Mouse (Mus musculus): ENCODE measurements around the gene Capn13. TPM values are rescaled to one million over a fixed set of nuclear protein-coding genes. Genes with fewer than 3 reads are reported as not detected.
A peak's percentile ranks its signal among the peaks of the same experiment; 100 is the strongest.
"Not testable (repeated sequence)": the region's sequence is repeated elsewhere in the genome, so short reads cannot be mapped to it uniquely, and the experiment has no call there.

Gene Capn13
- polyA plus RNA-seq, 1 experiment from 2014 or later = not detected

- Histone ChIP-seq H3K27me3 (ENCODE audit: control insufficient read depth, insufficient read depth, low read length) (no peaks in the 10 kb centered on the region), H3K36me3 (ENCODE audit: control insufficient read depth, insufficient read depth, low read length) (no peaks in the 10 kb centered on the region), H3K4me1 (ENCODE audit: control insufficient read depth, insufficient read depth, low read length) (0 out of 2 replicates have a peak, but pooled peaks cover 11% of the 10 kb centered on the region), H3K4me2 (ENCODE audit: low read length) (no peak overlapping the region), H3K27ac (replicated peaks; ENCODE audit: low read depth, low read length) (no peak overlapping the region), H3K9ac (replicated peaks; ENCODE audit: low read length) (no peak overlapping the region), H3K9me3 (ENCODE audit: control insufficient read depth, low read length) (no peaks in the 10 kb centered on the region), H3K4me3 (replicated peaks; ENCODE audit: low read depth, low read length) (no peak overlapping the region)
- WGBS = 86% methylated on average over 7 of the region's 7 CpGs
- ATAC-seq (ENCODE audit: low FRiP score, low TSS enrichment) (no peak), DNase-seq (no peak)
Observed at GRCm38 (mm10) chr17:73273809-73274208, 126.9 kb downstream of the Capn13 start.

- H3K4me3 ChIP-seq (replicated peaks; ENCODE audit: low read depth, low read length) = no peak overlapping the region
- H3K4me2 ChIP-seq (ENCODE audit: low read length) = no peak overlapping the region
- H3K36me3 ChIP-seq (ENCODE audit: control insufficient read depth, insufficient read depth, low read length) = no peaks in the 10 kb centered on the region
- 0 out of 2 replicates have a peak, but pooled peaks cover 11% of the 10 kb centered on the region for H3K4me1 ChIP-seq (ENCODE audit: control insufficient read depth, insufficient read depth, low read length)
- peak; percentile 75 for DNase-seq
- WGBS = 71% methylated on average over 7 of the region's 7 CpGs
- no peaks in the 10 kb centered on the region for H3K27me3 ChIP-seq (ENCODE audit: control insufficient read depth, insufficient read depth, low read length)
- no peaks in the 10 kb centered on the region for H3K9me3 ChIP-seq (ENCODE audit: control insufficient read depth, low read length)
- H3K27ac ChIP-seq (replicated peaks; ENCODE audit: low read depth, low read length) = peak overlapping the region; percentile 60
- no peak overlapping the region for H3K9ac ChIP-seq (replicated peaks; ENCODE audit: low read length)
- peak; percentile 70; the same call in 1 of the 2 replicates for ATAC-seq (ENCODE audit: low FRiP score, low TSS enrichment)
Observed at GRCm38 (mm10) chr17:73271797-73272600, 128.7 kb downstream of the Capn13 start.

GRCm38 (mm10) chr17:73270871-73271796 lies 129.5 kb downstream of the Capn13 start:
- Histone ChIP-seq H3K27me3 (ENCODE audit: control insufficient read depth, insufficient read depth, low read length) (no peaks in the 10 kb centered on the region), H3K9ac (replicated peaks; ENCODE audit: low read length) (no peak overlapping the region), H3K36me3 (ENCODE audit: control insufficient read depth, insufficient read depth, low read length) (no peaks in the 10 kb centered on the region), H3K9me3 (ENCODE audit: control insufficient read depth, low read length) (no peaks in the 10 kb centered on the region), H3K4me3 (replicated peaks; ENCODE audit: low read depth, low read length) (no peak overlapping the region), H3K4me1 (ENCODE audit: control insufficient read depth, insufficient read depth, low read length) (0 out of 2 replicates have a peak, but pooled peaks cover 11% of the 10 kb centered on the region), H3K27ac (replicated peaks; ENCODE audit: low read depth, low read length) (peak overlapping the region; percentile 60), H3K4me2 (ENCODE audit: low read length) (no peak overlapping the region)
- DNase-seq (peak; percentile 9), ATAC-seq (ENCODE audit: low FRiP score, low TSS enrichment) (peak; percentile 14; the same call in 1 of the 2 replicates)
- WGBS = 82% methylated on average over 15 of the region's 15 CpGs

GRCm38 (mm10) chr17:73263077-73263501 lies 137.6 kb downstream of the Capn13 start:
- Histone ChIP-seq H3K9me3 (ENCODE audit: control insufficient read depth, low read length) (no peaks in the 10 kb centered on the region), H3K4me2 (ENCODE audit: low read length) (no peak overlapping the region), H3K4me1 (ENCODE audit: control insufficient read depth, insufficient read depth, low read length) (no peaks in the 10 kb centered on the region), H3K27ac (replicated peaks; ENCODE audit: low read depth, low read length) (no peak overlapping the region), H3K9ac (replicated peaks; ENCODE audit: low read length) (no peak overlapping the region), H3K36me3 (ENCODE audit: control insufficient read depth, insufficient read depth, low read length) (no peaks in the 10 kb centered on the region), H3K4me3 (replicated peaks; ENCODE audit: low read depth, low read length) (no peak overlapping the region), H3K27me3 (ENCODE audit: control insufficient read depth, insufficient read depth, low read length) (no peaks in the 10 kb centered on the region)
- 90% methylated on average over 8 of the region's 8 CpGs for WGBS
- ATAC-seq (ENCODE audit: low FRiP score, low TSS enrichment) (no peak), DNase-seq (no peak)

GRCm38 (mm10) chr17:73262558-73262957 lies 138.1 kb downstream of the Capn13 start:
- H3K4me2 ChIP-seq (ENCODE audit: low read length) = no peak overlapping the region
- WGBS = 94% methylated on average over 2 of the region's 2 CpGs
- no peaks in the 10 kb centered on the region for H3K27me3 ChIP-seq (ENCODE audit: control insufficient read depth, insufficient read depth, low read length)
- no peak for DNase-seq
- H3K9me3 ChIP-seq (ENCODE audit: control insufficient read depth, low read length) = no peaks in the 10 kb centered on the region
- no peak for ATAC-seq (ENCODE audit: low FRiP score, low TSS enrichment)
- H3K27ac ChIP-seq (replicated peaks; ENCODE audit: low read depth, low read length) = no peak overlapping the region
- H3K36me3 ChIP-seq (ENCODE audit: control insufficient read depth, insufficient read depth, low read length) = no peaks in the 10 kb centered on the region
- H3K9ac ChIP-seq (replicated peaks; ENCODE audit: low read length) = no peak overlapping the region
- H3K4me1 ChIP-seq (ENCODE audit: control insufficient read depth, insufficient read depth, low read length) = no peaks in the 10 kb centered on the region
- no peak overlapping the region for H3K4me3 ChIP-seq (replicated peaks; ENCODE audit: low read depth, low read length)

- not testable (repeated sequence) for H3K4me1 ChIP-seq (ENCODE audit: control insufficient read depth, insufficient read depth, low read length); H3K9me3 ChIP-seq (ENCODE audit: control insufficient read depth, low read length); H3K36me3 ChIP-seq (ENCODE audit: control insufficient read depth, insufficient read depth, low read length); ATAC-seq (ENCODE audit: low FRiP score, low TSS enrichment); H3K27me3 ChIP-seq (ENCODE audit: control insufficient read depth, insufficient read depth, low read length); H3K4me3 ChIP-seq (replicated peaks; ENCODE audit: low read depth, low read length); H3K4me2 ChIP-seq (ENCODE audit: low read length); DNase-seq; H3K9ac ChIP-seq (replicated peaks; ENCODE audit: low read length); H3K27ac ChIP-seq (replicated peaks; ENCODE audit: low read depth, low read length)
- 90% methylated on average over 5 of the region's 5 CpGs for WGBS
Observed at GRCm38 (mm10) chr17:73259258-73259657, 141.4 kb downstream of the Capn13 start.

GRCm38 (mm10) chr17:73258620-73259019 lies 142.0 kb downstream of the Capn13 start:
- ATAC-seq (ENCODE audit: low FRiP score, low TSS enrichment) (no peak), DNase-seq (no peak)
- Histone ChIP-seq H3K4me1 (ENCODE audit: control insufficient read depth, insufficient read depth, low read length) (no peaks in the 10 kb centered on the region), H3K9ac (replicated peaks; ENCODE audit: low read length) (no peak overlapping the region), H3K4me2 (ENCODE audit: low read length) (no peak overlapping the region), H3K9me3 (ENCODE audit: control insufficient read depth, low read length) (no peaks in the 10 kb centered on the region), H3K4me3 (replicated peaks; ENCODE audit: low read depth, low read length) (no peak overlapping the region), H3K36me3 (ENCODE audit: control insufficient read depth, insufficient read depth, low read length) (no peaks in the 10 kb centered on the region), H3K27ac (replicated peaks; ENCODE audit: low read depth, low read length) (no peak overlapping the region), H3K27me3 (ENCODE audit: control insufficient read depth, insufficient read depth, low read length) (no peaks in the 10 kb centered on the region)
- 60% methylated on average over 12 of the region's 12 CpGs for WGBS

Data from midbrain, embryonic 14.5 days (tissue).